Mouse (Mus musculus) heart, postnatal 0 days (tissue): ENCODE measurements around the gene Sprn. TPM values are rescaled to one million over a fixed set of nuclear protein-coding genes. Genes with fewer than 3 reads are reported as not detected.
A peak's percentile ranks its signal among the peaks of the same experiment; 100 is the strongest.

Experiments used
- ATAC-seq: fragments of 200-750 bp; cut with Nextera tagmentation; 2 replicates; pipeline ENCODE4 v1.8.0; 2017; ENCODE audit warnings: low read depth, moderate number of reproducible peaks, moderate library complexity; ENCODE audit not compliant: insufficient read depth
- DNase-seq: peaks from one replicate; pipeline ENCODE4 v3.0.0-alpha.2; 2016; ENCODE audit warnings: low spot score
- H3K27ac ChIP-seq: fragments of 300-500 bp; sonication (generic); 2 replicates; pipeline ENCODE4 v1.5.1; 2014; ENCODE audit warnings: low read depth, mild to moderate bottlenecking
- H3K27me3 ChIP-seq: fragments of 300-500 bp; sonication (generic); 2 replicates; pipeline ENCODE4 v1.6.1; 2014; ENCODE audit warnings: low read length, mixed read lengths; ENCODE audit not compliant: control insufficient read depth, insufficient read depth
- H3K36me3 ChIP-seq: fragments of 300-500 bp; sonication (generic); replicated peaks from 2 replicates; pipeline ENCODE4 v1.6.1; 2014; ENCODE audit warnings: low read length, mixed read lengths; ENCODE audit not compliant: control insufficient read depth, insufficient read depth
- H3K4me1 ChIP-seq: fragments of 300-500 bp; sonication (generic); 2 replicates; pipeline ENCODE4 v1.6.1; 2014; ENCODE audit warnings: antibody characterized with exemption; ENCODE audit not compliant: control insufficient read depth, insufficient read depth
- H3K4me2 ChIP-seq: fragments of 300-500 bp; sonication (generic); 2 replicates; pipeline ENCODE4 v1.6.1; 2014; ENCODE audit warnings: low read depth, mild to moderate bottlenecking, low read length, moderate library complexity
- H3K4me3 ChIP-seq: fragments of 300-500 bp; sonication (generic); 2 replicates; pipeline ENCODE4 v1.5.1; 2014; ENCODE audit warnings: low read depth, low read length
- H3K9ac ChIP-seq: fragments of 300-500 bp; sonication (generic); replicated peaks from 2 replicates; pipeline ENCODE4 v1.6.1; 2014; ENCODE audit warnings: low read depth, low read length, mixed read lengths
- H3K9me3 ChIP-seq: fragments of 300-500 bp; sonication (generic); replicated peaks from 2 replicates; pipeline ENCODE4 v1.6.1; 2016; ENCODE audit warnings: low read length; ENCODE audit not compliant: control insufficient read depth
- CTCF ChIP-seq: IDR thresholded peaks from 2 replicates; pipeline ENCODE4 v1.5.1; 2016; ENCODE audit warnings: antibody characterized with exemption, control low read depth, low read depth
- EP300 ChIP-seq: IDR thresholded peaks from 2 replicates; pipeline ENCODE4 v1.6.1; 2016; ENCODE audit warnings: antibody characterized with exemption, low read depth
- WGBS: fragments of 180-500 bp; shearing (Covaris S2); extraction: QIAGEN DNeasy Blood & Tissue Kit; methylation state at CpG from one replicate; pipeline ENCODE4 v1.1.7; 2014; 5-methylcytosine and 5-hydroxymethylcytosine counted together
- polyA plus RNA-seq: library from polyadenylated mRNA; unstranded; fragments of >200 nt; fragmentation: Nextera tagmentation; extraction: Ambion mirVana; gene quantifications from 2 replicates; pipeline ENCODE4 v1.2.1, GENCODE M21; 2015
- total RNA-seq: library from RNA; depleted of rRNA; stranded (reverse); fragments of >200 nt; gene quantifications from 2 replicates; pipeline ENCODE4 v1.2.3, GENCODE M21; 2014; ENCODE audit warnings: low replicate concordance

Gene Sprn
- total and polyA plus RNA-seq, 2 experiments from 2014 or later: 0.16 to 0.61 TPM

DNA sequence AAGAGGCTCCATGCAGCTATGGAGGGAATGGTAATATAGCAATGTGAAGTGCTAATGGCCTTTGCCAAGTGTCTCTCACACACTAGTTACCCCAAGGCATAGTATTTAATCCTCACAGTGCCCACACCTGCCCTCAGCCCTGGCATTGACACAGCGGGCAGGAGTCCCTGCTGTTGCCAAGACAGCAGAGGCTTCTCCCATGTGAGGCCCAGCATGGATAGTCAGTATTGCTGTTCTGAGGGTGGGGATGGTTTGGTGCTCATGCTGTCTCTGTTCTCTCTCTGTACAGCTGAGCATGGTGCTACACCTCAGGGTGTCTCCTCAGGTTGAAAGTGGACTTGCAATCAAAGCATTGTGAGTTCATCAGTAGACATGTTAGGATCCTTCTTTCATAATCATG is 35.8 kb upstream of the Sprn start:
- TF ChIP-seq CTCF (no peak), EP300 (no peak)
- Histone ChIP-seq H3K4me3 (no peak overlapping the region), H3K27ac (no peak overlapping the region), H3K9me3 (no peaks in the 10 kb centered on the region), H3K9ac (no peak overlapping the region), H3K4me1 (no peaks in the 10 kb centered on the region), H3K27me3 (no peaks in the 10 kb centered on the region), H3K36me3 (no peaks in the 10 kb centered on the region), H3K4me2 (no peak overlapping the region)
- ATAC-seq (no peak), DNase-seq (no peak)
- 67% methylated on average over 1 of the region's 1 CpGs for WGBS

- TF ChIP-seq CTCF: no peak
- TF ChIP-seq EP300: no peak
- Histone ChIP-seq H3K4me2 (no peak overlapping the region), H3K9me3 (no peaks in the 10 kb centered on the region), H3K9ac (no peak overlapping the region), H3K4me3 (no peak overlapping the region), H3K27ac (no peak overlapping the region), H3K27me3 (no peaks in the 10 kb centered on the region), H3K36me3 (no peaks in the 10 kb centered on the region), H3K4me1 (no peaks in the 10 kb centered on the region)
- ATAC-seq: no peak
- 53% methylated on average over 4 of the region's 4 CpGs for WGBS
- DNase-seq: peak; percentile 8
Measured at GRCm38 (mm10) chr7:140188391-140189328, 34.0 kb upstream of the Sprn start.

GRCm38 (mm10) chr7:140187721-140188390 is 33.2 kb upstream of the Sprn start:
- Histone ChIP-seq H3K27ac (no peak overlapping the region), H3K36me3 (no peaks in the 10 kb centered on the region), H3K27me3 (no peaks in the 10 kb centered on the region), H3K4me3 (no peak overlapping the region), H3K4me2 (no peak overlapping the region), H3K9me3 (no peaks in the 10 kb centered on the region), H3K9ac (no peak overlapping the region), H3K4me1 (no peaks in the 10 kb centered on the region)
- DNase-seq: no peak
- TF ChIP-seq EP300 (no peak), CTCF (no peak)
- no peak for ATAC-seq
- WGBS: 78% methylated on average over 7 of the region's 7 CpGs

- H3K27me3 ChIP-seq: no peaks in the 10 kb centered on the region
- TF ChIP-seq CTCF: peak; percentile 24; the same call in 1 of the 2 replicates
- TF ChIP-seq EP300: no peak
- H3K9me3 ChIP-seq: no peaks in the 10 kb centered on the region
- H3K36me3 ChIP-seq: no peaks in the 10 kb centered on the region
- WGBS: 59% methylated on average over 18 of the region's 18 CpGs
- no peak overlapping the region for H3K27ac ChIP-seq
- DNase-seq (no peak), ATAC-seq (no peak)
- no peak overlapping the region for H3K4me3 ChIP-seq
- H3K4me1 ChIP-seq: no peaks in the 10 kb centered on the region
- H3K9ac ChIP-seq: no peak overlapping the region
- no peak overlapping the region for H3K4me2 ChIP-seq
Measured at GRCm38 (mm10) chr7:140186646-140187620, 32.3 kb upstream of the Sprn start.

GRCm38 (mm10) chr7:140184206-140184605 is 29.5 kb upstream of the Sprn start:
- Histone ChIP-seq H3K27me3 (no peaks in the 10 kb centered on the region), H3K4me1 (no peaks in the 10 kb centered on the region), H3K36me3 (no peaks in the 10 kb centered on the region), H3K9ac (no peak overlapping the region), H3K4me3 (no peak overlapping the region), H3K4me2 (no peak overlapping the region), H3K27ac (no peak overlapping the region), H3K9me3 (no peaks in the 10 kb centered on the region)
- ATAC-seq: no peak
- DNase-seq: no peak
- WGBS: 74% methylated on average over 4 of the region's 4 CpGs
- no peak for TF ChIP-seq EP300
- no peak for TF ChIP-seq CTCF
